Mouse (Mus musculus) heart, postnatal 0 days (tissue): ENCODE measurements around the gene 2610301B20Rik. TPM values are rescaled to one million over a fixed set of nuclear protein-coding genes. Genes with fewer than 3 reads are reported as not detected.
"Not testable (repeated sequence)": the region's sequence is repeated elsewhere in the genome, so short reads cannot be mapped to it uniquely, and the experiment has no call there.

Experiments used
- ATAC-seq: fragments of 200-750 bp; cut with Nextera tagmentation; 2 replicates; pipeline ENCODE4 v1.8.0; 2017; ENCODE audit warnings: low read depth, moderate number of reproducible peaks, moderate library complexity; ENCODE audit not compliant: insufficient read depth
- DNase-seq: peaks from one replicate; pipeline ENCODE4 v3.0.0-alpha.2; 2016; ENCODE audit warnings: low spot score
- H3K27ac ChIP-seq: fragments of 300-500 bp; sonication (generic); 2 replicates; pipeline ENCODE4 v1.5.1; 2014; ENCODE audit warnings: low read depth, mild to moderate bottlenecking
- H3K27me3 ChIP-seq: fragments of 300-500 bp; sonication (generic); 2 replicates; pipeline ENCODE4 v1.6.1; 2014; ENCODE audit warnings: low read length, mixed read lengths; ENCODE audit not compliant: control insufficient read depth, insufficient read depth
- H3K36me3 ChIP-seq: fragments of 300-500 bp; sonication (generic); replicated peaks from 2 replicates; pipeline ENCODE4 v1.6.1; 2014; ENCODE audit warnings: low read length, mixed read lengths; ENCODE audit not compliant: control insufficient read depth, insufficient read depth
- H3K4me1 ChIP-seq: fragments of 300-500 bp; sonication (generic); 2 replicates; pipeline ENCODE4 v1.6.1; 2014; ENCODE audit warnings: antibody characterized with exemption; ENCODE audit not compliant: control insufficient read depth, insufficient read depth
- H3K4me2 ChIP-seq: fragments of 300-500 bp; sonication (generic); 2 replicates; pipeline ENCODE4 v1.6.1; 2014; ENCODE audit warnings: low read depth, mild to moderate bottlenecking, low read length, moderate library complexity
- H3K4me3 ChIP-seq: fragments of 300-500 bp; sonication (generic); 2 replicates; pipeline ENCODE4 v1.5.1; 2014; ENCODE audit warnings: low read depth, low read length
- H3K9ac ChIP-seq: fragments of 300-500 bp; sonication (generic); replicated peaks from 2 replicates; pipeline ENCODE4 v1.6.1; 2014; ENCODE audit warnings: low read depth, low read length, mixed read lengths
- H3K9me3 ChIP-seq: fragments of 300-500 bp; sonication (generic); replicated peaks from 2 replicates; pipeline ENCODE4 v1.6.1; 2016; ENCODE audit warnings: low read length; ENCODE audit not compliant: control insufficient read depth
- CTCF ChIP-seq: IDR thresholded peaks from 2 replicates; pipeline ENCODE4 v1.5.1; 2016; ENCODE audit warnings: antibody characterized with exemption, control low read depth, low read depth
- EP300 ChIP-seq: IDR thresholded peaks from 2 replicates; pipeline ENCODE4 v1.6.1; 2016; ENCODE audit warnings: antibody characterized with exemption, low read depth
- WGBS: fragments of 180-500 bp; shearing (Covaris S2); extraction: QIAGEN DNeasy Blood & Tissue Kit; methylation state at CpG from one replicate; pipeline ENCODE4 v1.1.7; 2014; 5-methylcytosine and 5-hydroxymethylcytosine counted together
- polyA plus RNA-seq: library from polyadenylated mRNA; unstranded; fragments of >200 nt; fragmentation: Nextera tagmentation; extraction: Ambion mirVana; gene quantifications from 2 replicates; pipeline ENCODE4 v1.2.1, GENCODE M21; 2015
- total RNA-seq: library from RNA; depleted of rRNA; stranded (reverse); fragments of >200 nt; gene quantifications from 2 replicates; pipeline ENCODE4 v1.2.3, GENCODE M21; 2014; ENCODE audit warnings: low replicate concordance

The 2610301B20Rik gene
- total and polyA plus RNA-seq, 2 experiments from 2014 or later: 13.3 to 17.4 TPM

GRCm38 (mm10) chr4:10851013-10851412, 23.3 kb upstream of the 2610301B20Rik start:
- ATAC-seq (no peak), DNase-seq (no peak)
- no peak overlapping the region for H3K4me3 ChIP-seq
- no peak overlapping the region for H3K4me2 ChIP-seq
- TF ChIP-seq CTCF (no peak), EP300 (no peak)
- no peak overlapping the region for H3K9ac ChIP-seq
- H3K4me1 ChIP-seq: no peaks in the 10 kb centered on the region
- 53% methylated on average over 5 of the region's 5 CpGs for WGBS
- no peaks in the 10 kb centered on the region for H3K9me3 ChIP-seq
- H3K27ac ChIP-seq: no peak overlapping the region
- H3K36me3 ChIP-seq: no peaks in the 10 kb centered on the region
- no peaks in the 10 kb centered on the region for H3K27me3 ChIP-seq

DNA sequence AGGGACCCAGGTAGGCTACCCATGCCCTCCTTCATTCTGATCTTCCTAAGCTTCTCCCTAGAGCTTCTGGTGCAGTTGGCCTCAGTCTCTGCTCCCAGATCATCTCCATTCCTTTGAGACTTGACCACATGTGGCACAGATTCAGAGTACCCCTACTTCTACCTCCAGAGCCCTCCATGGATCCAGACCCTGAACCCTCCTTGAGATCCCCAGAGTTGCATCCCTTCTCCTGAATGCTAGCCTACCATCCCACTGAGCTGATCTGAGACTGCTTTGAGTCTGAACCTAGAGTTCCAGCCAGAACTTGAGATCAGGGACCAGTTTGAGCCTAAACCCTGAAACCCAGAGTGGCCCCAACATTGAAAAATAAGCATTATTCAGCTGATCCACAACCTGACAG, 15.1 kb upstream of the 2610301B20Rik start:
- H3K4me2 ChIP-seq: no peak overlapping the region
- H3K9ac ChIP-seq: no peak overlapping the region
- no peak overlapping the region for H3K4me3 ChIP-seq
- no peak for ATAC-seq
- no peak for DNase-seq
- H3K9me3 ChIP-seq: no peaks in the 10 kb centered on the region
- no peak overlapping the region for H3K27ac ChIP-seq
- H3K27me3 ChIP-seq: no peaks in the 10 kb centered on the region
- H3K4me1 ChIP-seq: no peaks in the 10 kb centered on the region
- H3K36me3 ChIP-seq: no peaks in the 10 kb centered on the region
- TF ChIP-seq EP300 (no peak), CTCF (no peak)

DNA sequence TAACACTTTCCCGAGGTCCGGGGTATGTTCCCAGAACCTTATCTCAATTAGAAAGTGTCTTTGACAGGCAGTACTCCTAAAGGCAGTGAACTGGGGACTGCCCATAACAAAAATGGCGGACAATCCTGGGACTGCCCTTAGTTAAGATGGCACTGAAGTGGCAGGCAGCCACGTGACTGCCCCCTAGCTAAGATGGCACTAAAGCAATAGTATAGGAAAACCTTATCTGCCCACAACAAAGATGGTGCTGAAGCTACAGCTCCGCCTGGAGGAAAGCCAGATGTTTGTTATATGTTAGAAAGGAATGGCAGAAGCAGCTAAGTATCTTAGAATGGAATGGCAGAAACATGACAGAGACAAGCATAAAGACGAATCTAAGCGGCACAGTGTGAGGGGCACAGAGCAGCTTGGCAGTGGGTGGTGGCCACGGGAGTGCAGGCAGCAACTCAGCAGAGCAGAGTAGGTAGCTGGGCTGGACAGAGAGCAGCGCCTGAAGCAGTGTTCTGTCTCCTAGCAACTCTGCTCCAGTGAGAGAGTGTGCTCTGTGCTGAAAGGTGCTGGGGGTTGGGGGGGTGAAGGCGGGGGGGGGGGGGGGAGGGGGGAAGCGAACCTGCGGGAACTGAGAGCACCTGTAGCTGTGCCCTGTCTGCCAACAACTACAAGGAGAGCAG, 14.3 kb upstream of the 2610301B20Rik start:
- no peak overlapping the region for H3K27ac ChIP-seq
- WGBS: 34% methylated on average over 10 of the region's 12 CpGs
- ATAC-seq (peak; percentile 41), DNase-seq (no peak)
- 0 out of 2 replicates have a peak overlapping the region, but pooled peaks have one; percentile 20 for H3K4me2 ChIP-seq
- no peaks in the 10 kb centered on the region for H3K36me3 ChIP-seq
- H3K4me3 ChIP-seq: no peak overlapping the region
- TF ChIP-seq CTCF (no peak), EP300 (no peak)
- no peak overlapping the region for H3K9ac ChIP-seq
- no peaks in the 10 kb centered on the region for H3K9me3 ChIP-seq
- no peaks in the 10 kb centered on the region for H3K27me3 ChIP-seq
- H3K4me1 ChIP-seq: no peaks in the 10 kb centered on the region

DNA sequence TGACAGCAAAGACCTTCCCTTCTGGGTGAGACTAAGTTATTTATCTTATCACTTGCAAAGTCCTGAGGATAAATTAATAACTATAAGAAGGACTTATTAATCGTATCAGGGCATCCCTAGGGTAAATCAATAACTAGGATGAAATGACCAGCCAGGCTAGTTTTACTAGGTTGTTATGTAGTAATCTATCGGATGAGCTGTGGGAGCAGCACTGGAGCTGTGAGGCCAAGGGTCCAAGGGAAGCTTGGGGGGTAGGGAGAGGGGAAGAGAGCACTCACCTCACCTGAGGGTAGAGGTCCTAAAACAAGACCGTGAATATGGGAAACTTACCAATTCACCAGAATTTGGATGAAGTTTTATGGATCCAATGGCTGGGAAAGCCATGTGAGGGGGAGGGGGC, 13.5 kb upstream of the 2610301B20Rik start:
- Histone ChIP-seq H3K4me2 (no peak overlapping the region), H3K4me1 (no peaks in the 10 kb centered on the region), H3K4me3 (no peak overlapping the region), H3K9me3 (no peaks in the 10 kb centered on the region), H3K36me3 (no peaks in the 10 kb centered on the region), H3K9ac (no peak overlapping the region), H3K27me3 (no peaks in the 10 kb centered on the region), H3K27ac (no peak overlapping the region)
- TF ChIP-seq EP300: no peak
- no peak for TF ChIP-seq CTCF
- ATAC-seq (no peak), DNase-seq (no peak)
- 84% methylated on average over 3 of the region's 3 CpGs for WGBS

DNA sequence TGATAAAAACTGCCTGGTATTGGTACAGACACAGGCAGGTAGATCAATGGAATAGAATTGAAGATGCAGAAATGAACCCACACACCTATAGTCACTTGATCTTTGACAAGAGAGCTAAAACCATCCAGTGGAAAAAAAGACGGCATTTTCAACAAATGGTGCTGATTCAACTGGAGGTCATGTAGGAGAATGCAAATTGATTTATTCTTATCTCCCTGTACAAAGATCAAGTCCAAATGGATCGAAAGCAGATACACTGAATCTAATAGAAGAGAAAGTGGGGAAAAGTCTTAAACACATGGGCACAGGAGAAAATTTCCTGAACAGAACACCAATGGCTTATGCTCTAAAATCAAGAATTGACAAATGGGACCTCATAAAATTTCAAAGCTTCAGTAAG, 11.4 kb upstream of the 2610301B20Rik start:
- H3K27ac ChIP-seq, H3K36me3 ChIP-seq: not testable (repeated sequence)

DNA sequence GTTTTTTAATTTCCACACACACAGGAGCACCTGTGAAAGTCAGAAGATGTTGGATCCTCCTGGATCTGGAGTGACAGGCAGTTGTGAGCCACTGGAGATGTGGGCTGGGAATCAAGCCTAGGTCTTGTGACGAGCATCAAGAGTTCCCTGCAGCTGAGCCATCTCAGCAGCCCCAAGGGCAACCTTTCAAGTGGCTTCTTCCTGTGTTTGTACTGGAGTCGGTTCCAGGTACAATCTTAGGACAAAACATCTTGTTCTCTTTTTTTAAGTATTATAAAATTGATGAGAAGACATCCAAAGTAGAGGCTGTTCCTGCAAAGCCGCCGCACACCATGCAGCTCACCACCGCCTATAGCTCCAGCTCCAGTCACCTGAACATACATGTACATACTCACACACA, 2.1 kb upstream of the 2610301B20Rik start:
- H3K9ac ChIP-seq: no peak overlapping the region
- DNase-seq: no peak

More for the DNA sequence above, 11.4 kb upstream of the 2610301B20Rik start:
- 89% methylated on average over 2 of the region's 2 CpGs for WGBS
- ATAC-seq, H3K9me3 ChIP-seq, H3K4me3 ChIP-seq, H3K27me3 ChIP-seq, H3K4me1 ChIP-seq, H3K9ac ChIP-seq, DNase-seq, H3K4me2 ChIP-seq: not testable (repeated sequence)

More for the DNA sequence above, 2.1 kb upstream of the 2610301B20Rik start:
- H3K4me2 ChIP-seq: no peak overlapping the region
- no peak overlapping the region for H3K27ac ChIP-seq
- ATAC-seq: no peak
- no peaks in the 10 kb centered on the region for H3K27me3 ChIP-seq
- H3K4me3 ChIP-seq: no peak overlapping the region
- TF ChIP-seq EP300: no peak
- TF ChIP-seq CTCF: no peak
- H3K36me3 ChIP-seq: no peaks in the 10 kb centered on the region
- no peaks in the 10 kb centered on the region for H3K9me3 ChIP-seq
- 75% methylated on average over 5 of the region's 5 CpGs for WGBS
- peaks cover 8% of the 10 kb centered on the region for H3K4me1 ChIP-seq
